Mouse (Mus musculus) retina, embryonic 14.5 days (tissue): ENCODE data around the gene Calcrl.
A peak's percentile ranks its signal among the peaks of the same experiment; 100 is the strongest.

ENCODE experiments used
- DNase-seq: peaks from one replicate; pipeline ENCODE4 v3.0.0-alpha.2; 2015; ENCODE audit warnings: low spot score

Calcrl gene

DNA sequence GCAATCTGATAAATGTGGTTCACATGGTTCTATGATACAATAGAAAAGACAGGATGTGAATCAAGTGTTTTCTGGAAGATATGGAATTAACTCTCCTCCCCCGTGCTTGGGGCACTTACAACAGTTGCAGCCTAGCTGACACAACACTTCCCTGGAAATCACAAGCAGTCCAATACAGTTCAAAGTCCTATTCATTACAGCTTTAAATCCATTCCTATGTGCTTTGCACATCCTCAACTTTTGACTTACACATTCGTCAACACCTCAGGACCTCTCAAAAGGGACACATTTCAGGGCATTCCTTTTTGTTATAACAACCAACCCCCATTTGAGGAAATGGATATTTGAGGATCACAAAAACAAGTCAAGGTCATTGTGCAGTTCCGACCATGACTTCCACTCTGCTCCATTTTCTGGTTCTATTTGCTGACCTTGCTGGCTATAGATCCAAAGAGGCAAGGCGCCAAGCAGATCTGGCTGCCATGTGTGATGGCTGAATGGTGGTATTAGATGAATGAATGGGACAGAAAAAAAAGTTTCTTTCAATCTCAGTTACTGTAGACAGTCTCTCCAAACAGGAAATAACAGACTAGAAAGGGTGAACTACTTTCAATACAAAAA, 108.9 kb downstream of the Calcrl start:
- DNase-seq = no peak

- no peak for DNase-seq
These were observed 128.7 kb downstream of the Calcrl start for GRCm38 (mm10) chr2:84296517-84296916.

DNA sequence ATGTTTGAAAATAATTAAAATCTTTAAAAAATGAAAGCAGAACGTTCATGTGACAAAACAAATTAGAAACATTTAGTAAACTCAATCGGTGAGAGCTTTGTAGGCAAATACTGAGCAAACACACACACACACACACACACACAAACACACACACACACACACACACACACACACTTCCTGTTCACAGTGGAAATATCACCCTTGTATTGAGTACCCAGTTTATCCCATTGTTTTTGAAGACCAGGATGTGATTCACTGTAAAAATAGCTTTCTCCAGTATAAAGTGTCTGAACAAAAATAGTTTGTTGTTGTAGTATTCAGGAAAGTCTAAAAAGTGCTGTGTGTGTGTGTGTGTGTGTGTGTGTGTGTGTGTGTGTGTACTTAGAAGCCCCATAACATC, 130.1 kb downstream of the Calcrl start:
- no peak for DNase-seq

DNA sequence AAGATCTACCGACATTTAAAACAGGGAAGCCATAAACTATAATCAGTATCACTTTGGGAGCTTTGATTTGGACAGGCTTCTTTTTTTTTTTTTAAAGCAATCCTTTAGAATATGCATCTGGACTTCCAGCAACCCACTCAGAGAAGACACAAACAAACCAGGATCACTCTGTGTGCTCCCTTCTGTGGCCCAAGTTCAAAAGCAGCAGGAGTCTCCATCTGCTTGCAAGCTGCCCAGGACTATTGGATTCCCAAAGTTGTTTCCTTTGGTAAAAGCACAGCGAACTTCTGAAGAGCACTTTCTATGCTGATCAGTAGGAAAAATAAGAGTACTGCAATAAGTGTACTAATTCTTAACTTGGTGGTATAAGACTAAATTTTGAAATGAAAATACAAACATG, 130.6 kb downstream of the Calcrl start:
- DNase-seq = no peak

GRCm38 (mm10) chr2:84292351-84293000, 132.7 kb downstream of the Calcrl start:
- DNase-seq = no peak

DNA sequence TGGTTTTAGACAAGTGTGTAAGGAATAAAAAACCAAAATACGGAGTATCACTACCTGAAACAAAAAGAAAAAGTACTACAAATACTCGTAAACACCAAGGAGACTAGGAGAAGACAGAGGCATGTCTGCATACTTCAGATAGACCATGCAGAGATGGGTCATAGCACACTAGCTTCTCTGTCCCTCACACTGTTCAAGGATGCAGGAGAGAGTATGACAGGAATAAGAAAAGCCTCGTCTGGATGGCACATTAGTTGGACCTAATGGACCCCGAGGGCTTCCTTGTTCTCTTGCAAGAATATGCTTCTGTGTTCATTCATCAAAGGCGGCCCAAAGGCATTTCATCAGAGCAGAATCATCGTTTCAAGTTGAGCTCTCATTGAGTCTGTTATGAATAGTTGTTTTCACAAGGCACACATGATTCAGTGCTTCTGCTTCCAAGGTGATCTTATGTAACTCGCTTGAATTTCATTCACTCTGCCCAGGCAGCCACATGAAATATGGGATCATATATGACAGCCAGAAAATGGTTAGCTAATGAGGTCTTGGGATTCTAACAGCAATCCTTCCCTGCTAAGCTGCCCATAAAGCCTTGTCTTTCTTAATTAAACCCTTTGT, 136.2 kb downstream of the Calcrl start:
- DNase-seq = peak; percentile 30
